Mouse (Mus musculus) limb, embryonic 11.5 days (tissue): ENCODE results near the gene Il12rb2. TPM values are rescaled to one million over a fixed set of nuclear protein-coding genes. Genes with fewer than 3 reads are reported as not detected.

Experiments
- ATAC-seq: fragments of 200-750 bp; cut with Nextera tagmentation; 2 replicates; pipeline ENCODE4 v1.8.0; 2017; ENCODE audit warnings: low read depth; ENCODE audit not compliant: insufficient number of reproducible peaks, low FRiP score, low TSS enrichment
- DNase-seq: peaks from one replicate; pipeline ENCODE4 v3.0.0-alpha.2; 2015; ENCODE audit warnings: low spot score
- H3K27ac ChIP-seq: fragments of 300-500 bp; sonication (generic); replicated peaks from 2 replicates; pipeline ENCODE4 v1.5.1; 2014; ENCODE audit warnings: low read depth, mild to moderate bottlenecking, low read length
- H3K27me3 ChIP-seq: fragments of 300-500 bp; sonication (generic); 2 replicates; pipeline ENCODE4 v1.6.1; 2014; ENCODE audit warnings: mild to moderate bottlenecking, low read length, mixed read lengths; ENCODE audit not compliant: control insufficient read depth, insufficient read depth
- H3K36me3 ChIP-seq: fragments of 300-500 bp; sonication (generic); 2 replicates; pipeline ENCODE4 v1.6.1; 2014; ENCODE audit warnings: mild to moderate bottlenecking, low read length, moderate library complexity, mixed read lengths; ENCODE audit not compliant: control insufficient read depth, insufficient read depth
- H3K4me1 ChIP-seq: fragments of 300-500 bp; sonication (generic); 2 replicates; pipeline ENCODE4 v1.6.1; 2014; ENCODE audit warnings: low read length, mixed read lengths; ENCODE audit not compliant: control insufficient read depth, insufficient read depth
- H3K4me2 ChIP-seq: fragments of 300-500 bp; sonication (generic); 2 replicates; pipeline ENCODE4 v1.6.1; 2014; ENCODE audit warnings: low read depth, mild to moderate bottlenecking, moderate library complexity; ENCODE audit not compliant: severe bottlenecking
- H3K4me3 ChIP-seq: fragments of 300-500 bp; sonication (generic); 2 replicates; pipeline ENCODE4 v1.5.1; 2014; ENCODE audit warnings: low read depth, low read length
- H3K9ac ChIP-seq: fragments of 300-500 bp; sonication (generic); 2 replicates; pipeline ENCODE4 v1.6.1; 2014; ENCODE audit warnings: mild to moderate bottlenecking, low read length
- H3K9me3 ChIP-seq: fragments of 300-500 bp; sonication (generic); 2 replicates; pipeline ENCODE4 v1.6.1; 2016; ENCODE audit warnings: low read length; ENCODE audit not compliant: control insufficient read depth
- WGBS: fragments of 180-500 bp; shearing (Covaris S2); extraction: QIAGEN DNeasy Blood & Tissue Kit; methylation state at CpG from one replicate; pipeline ENCODE4 v1.1.7; 2014; 5-methylcytosine and 5-hydroxymethylcytosine counted together
- polyA plus RNA-seq: library from polyadenylated mRNA; unstranded; fragments of >200 nt; fragmentation: Nextera tagmentation; extraction: Ambion mirVana; gene quantifications from 2 replicates; pipeline ENCODE4 v1.2.1, GENCODE M21; 2014

The Il12rb2 gene
- polyA plus RNA-seq, 1 experiment from 2014 or later, result not detected

DNA sequence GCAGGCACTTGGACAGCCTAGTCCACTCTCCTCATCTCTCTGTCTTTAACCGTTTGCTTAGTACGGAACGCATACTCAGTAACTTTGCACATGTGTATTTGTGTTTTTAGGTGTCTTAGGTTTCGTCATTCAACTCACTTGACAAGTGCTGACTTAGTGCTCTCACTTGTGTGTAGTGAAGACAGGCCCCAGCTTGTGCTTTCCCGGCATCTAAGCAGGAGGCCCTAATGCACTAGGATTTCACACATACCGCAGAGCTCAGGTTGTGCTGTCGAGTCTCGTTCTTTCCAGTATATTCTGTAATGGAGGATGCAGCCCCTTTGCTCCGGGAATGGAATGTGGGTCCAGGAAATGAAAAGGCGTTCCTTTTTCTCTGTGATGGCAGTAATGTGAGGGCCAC, 72.8 kb downstream of the Il12rb2 start:
- H3K9me3 ChIP-seq, result no peaks in the 10 kb centered on the region
- no peak overlapping the region for H3K4me2 ChIP-seq
- H3K36me3 ChIP-seq, result no peaks in the 10 kb centered on the region
- ATAC-seq (no peak), DNase-seq (no peak)
- no peaks in the 10 kb centered on the region for H3K4me1 ChIP-seq
- no peak overlapping the region for H3K4me3 ChIP-seq
- no peak overlapping the region for H3K9ac ChIP-seq
- 80% methylated on average over 10 of the region's 10 CpGs for WGBS
- H3K27ac ChIP-seq, result no peak overlapping the region
- H3K27me3 ChIP-seq, result no peaks in the 10 kb centered on the region

DNA sequence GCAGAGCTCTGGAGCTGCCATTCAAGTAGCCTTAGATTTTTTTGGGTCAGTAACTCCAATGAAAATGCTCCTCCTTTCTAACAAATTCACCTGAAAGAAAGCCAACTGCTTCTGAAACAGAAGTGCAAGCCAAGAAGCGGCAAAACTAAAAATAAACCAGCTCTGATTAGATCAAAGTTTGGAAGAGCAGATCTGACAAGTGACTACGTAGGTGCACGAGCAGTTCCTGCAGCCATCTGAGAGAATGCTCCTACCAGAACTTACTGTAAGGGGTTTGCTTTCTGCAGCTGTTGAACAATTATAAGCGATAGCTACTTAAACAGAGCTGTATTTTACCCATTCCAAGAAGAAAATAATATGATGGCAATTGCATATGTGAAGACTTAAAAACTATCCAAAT, 73.5 kb downstream of the Il12rb2 start:
- H3K9ac ChIP-seq, result no peak overlapping the region
- no peak overlapping the region for H3K4me3 ChIP-seq
- 91% methylated on average over 4 of the region's 4 CpGs for WGBS
- H3K4me2 ChIP-seq, result no peak overlapping the region
- H3K9me3 ChIP-seq, result no peaks in the 10 kb centered on the region
- no peak overlapping the region for H3K27ac ChIP-seq
- no peaks in the 10 kb centered on the region for H3K27me3 ChIP-seq
- no peaks in the 10 kb centered on the region for H3K4me1 ChIP-seq
- DNase-seq (no peak), ATAC-seq (no peak)
- H3K36me3 ChIP-seq, result no peaks in the 10 kb centered on the region

DNA sequence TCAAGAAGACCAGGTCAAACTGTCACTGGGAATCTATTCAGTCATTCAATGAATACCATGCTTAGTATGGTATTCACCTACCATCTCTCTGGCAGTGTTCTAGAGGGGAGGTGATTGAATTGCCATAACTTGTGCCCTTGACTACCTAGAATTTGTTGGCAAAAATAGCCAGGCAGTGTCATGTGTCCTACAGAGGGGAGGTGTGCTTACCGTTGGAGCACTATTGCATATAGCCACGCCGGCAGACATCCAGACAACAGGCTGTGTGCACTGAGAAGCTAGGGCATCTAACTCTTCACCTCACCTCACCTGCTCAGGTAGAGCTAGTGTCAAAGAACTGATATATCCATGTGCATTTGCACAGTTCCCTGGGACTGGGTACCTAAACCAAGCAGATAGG, 74.8 kb downstream of the Il12rb2 start:
- H3K4me1 ChIP-seq, result no peaks in the 10 kb centered on the region
- H3K36me3 ChIP-seq, result no peaks in the 10 kb centered on the region
- no peak overlapping the region for H3K4me3 ChIP-seq
- DNase-seq (no peak), ATAC-seq (no peak)
- H3K27me3 ChIP-seq, result no peaks in the 10 kb centered on the region
- H3K9ac ChIP-seq, result no peak overlapping the region
- no peak overlapping the region for H3K4me2 ChIP-seq
- H3K27ac ChIP-seq, result no peak overlapping the region
- H3K9me3 ChIP-seq, result no peaks in the 10 kb centered on the region
- 75% methylated on average over 3 of the region's 3 CpGs for WGBS

DNA sequence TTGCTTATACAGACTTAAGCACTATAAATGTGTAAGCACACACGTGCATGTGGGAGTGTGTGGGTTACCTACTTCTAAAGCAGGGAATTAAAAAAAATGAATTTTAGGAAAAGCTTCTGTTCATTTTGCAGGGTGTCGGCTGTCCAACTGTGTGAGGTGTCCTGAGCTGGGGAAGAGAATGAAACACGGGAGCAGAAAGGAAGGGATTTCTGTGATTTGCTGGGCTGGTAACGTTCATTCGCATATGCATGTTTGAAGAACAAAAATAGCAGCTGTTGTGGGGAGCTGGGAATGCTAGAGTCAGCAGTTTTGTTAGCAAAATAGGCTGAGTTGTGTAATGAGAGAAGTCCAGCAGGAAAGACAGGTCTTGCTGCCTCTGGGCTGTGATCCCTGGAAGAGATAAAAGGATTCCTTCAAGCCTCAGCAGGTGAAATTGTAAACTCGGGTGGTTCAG, 75.3 kb downstream of the Il12rb2 start:
- H3K27ac ChIP-seq, result no peak overlapping the region
- ATAC-seq (no peak), DNase-seq (no peak)

DNA sequence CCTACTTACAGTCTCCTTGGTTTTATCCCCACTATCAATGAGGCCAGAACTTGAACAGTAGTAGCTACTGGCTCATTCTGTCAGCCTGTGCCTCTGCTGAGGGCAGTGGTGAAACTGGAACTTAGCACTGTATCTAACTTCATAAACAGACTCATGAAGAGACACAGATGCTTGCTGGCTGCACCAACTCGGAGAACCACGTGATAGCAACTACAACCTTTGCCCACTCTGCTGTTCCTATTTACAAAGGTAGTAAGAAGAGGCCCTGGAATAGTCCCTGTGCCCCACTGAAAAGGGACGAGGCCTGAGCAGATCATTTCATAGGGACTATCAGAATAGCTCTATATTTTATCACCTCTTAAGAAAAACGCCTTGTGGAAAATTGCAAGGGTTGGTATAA, 75.7 kb downstream of the Il12rb2 start:
- DNase-seq (no peak), ATAC-seq (no peak)
- Histone ChIP-seq H3K4me2 (no peak overlapping the region), H3K9me3 (no peaks in the 10 kb centered on the region), H3K36me3 (no peaks in the 10 kb centered on the region), H3K9ac (no peak overlapping the region), H3K27me3 (no peaks in the 10 kb centered on the region), H3K4me1 (no peaks in the 10 kb centered on the region), H3K4me3 (no peak overlapping the region), H3K27ac (no peak overlapping the region)
- 76% methylated on average over 4 of the region's 4 CpGs for WGBS

More for the DNA sequence above, 75.3 kb downstream of the Il12rb2 start:
- Histone ChIP-seq H3K36me3 (no peaks in the 10 kb centered on the region), H3K4me2 (no peak overlapping the region), H3K27me3 (no peaks in the 10 kb centered on the region), H3K9me3 (no peaks in the 10 kb centered on the region), H3K4me1 (no peaks in the 10 kb centered on the region), H3K4me3 (no peak overlapping the region), H3K9ac (no peak overlapping the region)
- 63% methylated on average over 6 of the region's 6 CpGs for WGBS

DNA sequence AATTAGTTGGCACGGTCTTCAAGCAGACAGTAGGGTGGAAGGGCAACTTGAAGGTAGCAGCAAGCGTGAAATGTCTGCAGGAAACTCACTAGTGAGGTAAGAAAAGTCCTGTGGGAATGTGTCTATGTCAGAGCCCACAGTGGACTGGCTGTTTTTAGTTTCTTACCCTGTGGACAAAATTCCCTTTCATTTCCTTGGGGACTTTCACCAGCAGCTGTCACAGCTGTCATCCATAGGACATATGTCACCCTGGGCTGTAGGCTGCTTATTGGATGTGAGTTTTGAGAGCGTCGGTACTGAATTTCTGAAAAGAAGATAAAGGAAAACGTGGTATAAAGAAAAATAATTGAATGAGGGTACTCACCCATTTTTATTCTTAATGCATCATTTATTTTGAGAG, 77.2 kb downstream of the Il12rb2 start:
- 87% methylated on average over 5 of the region's 5 CpGs for WGBS
- H3K4me1 ChIP-seq, result no peaks in the 10 kb centered on the region
- H3K9ac ChIP-seq, result no peak overlapping the region
- no peaks in the 10 kb centered on the region for H3K9me3 ChIP-seq
- DNase-seq (no peak), ATAC-seq (no peak)
- H3K4me3 ChIP-seq, result no peak overlapping the region
- H3K27ac ChIP-seq, result no peak overlapping the region
- H3K4me2 ChIP-seq, result no peak overlapping the region
- H3K36me3 ChIP-seq, result no peaks in the 10 kb centered on the region
- H3K27me3 ChIP-seq, result no peaks in the 10 kb centered on the region

DNA sequence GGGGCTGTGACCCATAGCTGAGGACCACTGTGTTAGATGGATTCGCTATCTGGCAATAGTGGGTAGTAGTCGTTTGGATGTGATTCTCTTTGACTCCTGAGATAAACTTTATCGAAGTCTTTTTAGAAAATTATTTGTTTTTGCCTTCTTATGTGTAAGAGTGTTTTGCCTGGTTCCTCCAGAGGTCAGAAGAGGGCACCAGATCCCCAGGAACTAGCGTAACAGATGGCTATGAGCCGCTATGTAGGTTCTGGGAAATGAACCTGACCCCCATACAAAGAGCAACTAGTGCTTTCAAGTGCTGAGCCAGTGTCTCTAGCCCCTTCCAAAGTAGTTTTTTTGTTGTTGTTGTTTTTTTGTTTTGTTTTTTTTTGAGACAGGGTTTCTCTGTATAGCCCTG, 79.9 kb downstream of the Il12rb2 start:
- DNase-seq, result no peak
- no peak for ATAC-seq
- no peak overlapping the region for H3K27ac ChIP-seq
- no peaks in the 10 kb centered on the region for H3K4me1 ChIP-seq
- no peak overlapping the region for H3K4me3 ChIP-seq
- WGBS, result 45% methylated on average over 5 of the region's 5 CpGs
- no peak overlapping the region for H3K9ac ChIP-seq
- no peaks in the 10 kb centered on the region for H3K9me3 ChIP-seq
- H3K27me3 ChIP-seq, result no peaks in the 10 kb centered on the region
- no peak overlapping the region for H3K4me2 ChIP-seq
- H3K36me3 ChIP-seq, result no peaks in the 10 kb centered on the region; the same call in 1 of the 2 replicates

DNA sequence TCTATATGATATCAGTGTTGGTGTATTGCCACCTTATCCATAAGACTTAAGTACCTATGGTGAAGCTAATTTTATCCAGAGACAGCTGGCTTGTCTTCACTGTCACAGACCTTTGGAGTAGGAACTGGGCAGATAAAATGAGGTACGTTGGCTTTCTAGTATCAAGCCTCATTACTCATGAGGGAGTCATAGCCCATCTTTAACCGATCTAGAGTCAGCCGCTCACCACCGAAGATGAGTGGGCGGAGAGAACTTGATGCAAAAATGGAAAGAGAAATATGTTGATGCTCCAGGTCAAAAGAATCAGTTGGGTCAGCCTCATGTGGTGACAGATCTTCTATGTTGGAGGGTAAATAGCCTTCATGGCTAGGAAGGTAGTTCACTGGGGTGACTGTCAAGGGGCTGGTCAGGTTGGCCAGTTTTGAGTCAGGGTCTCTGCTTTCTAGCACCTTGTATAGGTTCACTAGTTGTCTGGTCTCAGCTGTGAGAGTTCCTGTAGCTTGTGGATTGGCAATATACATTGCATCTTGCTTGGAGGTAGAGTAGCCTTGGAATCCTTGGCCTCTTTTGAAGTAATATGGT, 83.9 kb downstream of the Il12rb2 start:
- no peaks in the 10 kb centered on the region for H3K27me3 ChIP-seq
- no peaks in the 10 kb centered on the region for H3K4me1 ChIP-seq
- no peak overlapping the region for H3K9ac ChIP-seq
- no peak overlapping the region for H3K27ac ChIP-seq
- H3K4me2 ChIP-seq, result no peak overlapping the region
- ATAC-seq (no peak), DNase-seq (no peak)
- 84% methylated on average over 5 of the region's 5 CpGs for WGBS
- H3K9me3 ChIP-seq, result no peaks in the 10 kb centered on the region
- no peaks in the 10 kb centered on the region; the same call in 1 of the 2 replicates for H3K36me3 ChIP-seq
- H3K4me3 ChIP-seq, result no peak overlapping the region

DNA sequence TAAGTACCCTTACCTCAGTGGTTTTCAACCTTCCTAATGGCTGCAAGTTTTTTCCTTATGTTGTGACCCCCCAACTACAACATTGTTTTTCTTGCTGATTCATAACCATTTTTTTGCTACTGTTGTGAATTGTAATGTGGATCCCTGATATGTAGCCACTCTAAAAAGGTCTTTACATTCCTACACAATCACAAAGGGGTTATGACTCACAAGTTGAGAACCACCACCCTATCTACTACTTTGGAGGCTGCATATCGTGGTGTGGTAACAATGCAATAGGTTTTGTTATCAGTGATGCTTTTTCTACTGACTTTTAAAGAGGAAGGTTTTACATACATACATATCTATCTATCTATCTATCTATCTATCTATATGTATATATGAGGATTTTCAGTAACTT, 93.1 kb downstream of the Il12rb2 start:
- WGBS, result 96% methylated on average over 1 of the region's 1 CpGs
- no peak overlapping the region for H3K4me3 ChIP-seq
- no peak for DNase-seq
- H3K9ac ChIP-seq, result no peak overlapping the region
- H3K27me3 ChIP-seq, result no peaks in the 10 kb centered on the region
- ATAC-seq, result no peak
- H3K27ac ChIP-seq, result no peak overlapping the region
- H3K4me2 ChIP-seq, result no peak overlapping the region
- H3K36me3 ChIP-seq, result peaks cover 3% of the 10 kb centered on the region; the same call in 1 of the 2 replicates
- no peaks in the 10 kb centered on the region for H3K4me1 ChIP-seq
- H3K9me3 ChIP-seq, result no peaks in the 10 kb centered on the region
